Mouse (Mus musculus): ENCODE measurements around the gene 1700012B07Rik. TPM values are rescaled to one million over a fixed set of nuclear protein-coding genes. Genes with fewer than 3 reads are reported as not detected.
A peak's percentile ranks its signal among the peaks of the same experiment; 100 is the strongest.

Gene 1700012B07Rik
- not detected in 2 replicates for polyA plus RNA-seq (2015; fragmentation: Nextera tagmentation; extraction: Ambion mirVana)

DNA sequence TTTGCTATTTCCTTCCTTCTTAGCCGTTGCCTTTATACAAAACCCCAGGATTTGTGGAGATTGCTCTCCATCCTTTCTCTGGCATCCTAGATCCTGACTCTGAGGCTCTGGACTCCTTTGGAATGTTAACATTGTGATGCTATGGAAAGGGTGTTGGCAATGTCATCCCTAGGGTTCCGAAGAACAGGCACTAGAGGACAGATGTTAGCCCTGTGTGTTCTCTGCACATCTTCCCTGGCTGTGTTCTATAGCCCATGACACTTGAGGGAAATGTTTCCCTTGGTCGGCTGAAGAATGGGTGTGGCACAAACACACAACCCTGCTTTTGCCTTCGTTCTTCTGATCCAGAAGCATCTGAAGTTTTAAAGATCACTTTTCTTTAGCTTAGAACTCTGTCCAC, at the start of gene 1700012B07Rik:
Gene 1700012B07Rik (minus strand): TSS at position 101 of the 400 bp plus-strand sequence.
- Histone ChIP-seq H3K36me3 (ENCODE audit: control insufficient read depth, insufficient read depth, low read length) (no peaks in the 10 kb centered on the region), H3K9me3 (ENCODE audit: control insufficient read depth, low read length) (no peaks in the 10 kb centered on the region), H3K4me3 (ENCODE audit: low read depth, low read length) (no peak within 1 kb of the TSS), H3K27ac (replicated peaks) (no peak within 1 kb of the TSS), H3K27me3 (ENCODE audit: control insufficient read depth, insufficient read depth, low read length) (no peaks in the 10 kb centered on the region), H3K9ac (ENCODE audit: low read length) (no peak within 1 kb of the TSS), H3K4me2 (replicated peaks; ENCODE audit: low read depth) (no peak within 1 kb of the TSS), H3K4me1 (replicated peaks; ENCODE audit: control insufficient read depth, insufficient read depth) (no peaks in the 10 kb centered on the region)
- TF ChIP-seq EP300 (optimal IDR thresholded peaks at IDR 0.05) (no peak), CTCF (IDR thresholded peaks at IDR 0.05; ENCODE audit: low read depth) (no peak)
- DNase-seq (ENCODE audit: low spot score) = no peak
- WGBS = 70% methylated on average over 4 of the region's 4 CpGs
- ATAC-seq (ENCODE audit: low FRiP score, low TSS enrichment) = no peak

- 43% methylated on average over 9 of the region's 9 CpGs for WGBS
- peak; percentile 58; the same call in 1 of the 2 replicates for ATAC-seq (ENCODE audit: low FRiP score, low TSS enrichment)
These were observed 48.9 kb upstream of the 1700012B07Rik start for GRCm38 (mm10) chr11:109876767-109877166.

DNA sequence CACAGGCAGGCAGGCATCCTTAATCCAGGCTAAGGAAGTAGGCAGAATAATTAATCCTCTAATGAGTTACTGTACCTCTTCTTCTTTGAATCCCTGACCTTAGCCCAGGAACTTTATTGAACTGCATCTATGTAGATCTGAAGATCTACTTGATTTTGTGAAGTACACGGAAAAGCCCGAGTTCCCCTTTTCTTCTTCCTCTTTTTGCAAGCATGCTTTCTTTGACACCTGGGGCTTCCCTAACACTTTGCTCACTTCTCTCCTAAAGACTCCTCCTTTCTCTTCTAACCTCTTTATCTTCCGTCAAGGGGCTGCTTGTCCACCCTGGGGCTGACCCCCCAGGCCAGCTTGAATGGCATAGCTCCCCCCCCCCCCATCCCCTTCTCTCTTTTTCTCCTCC, 48.0 kb upstream of the 1700012B07Rik start:
- H3K9me3 ChIP-seq (ENCODE audit: control insufficient read depth, low read length) = no peaks in the 10 kb centered on the region
- no peak overlapping the region for H3K4me3 ChIP-seq (ENCODE audit: low read depth, low read length)
- ATAC-seq (ENCODE audit: low FRiP score, low TSS enrichment) (no peak), DNase-seq (ENCODE audit: low spot score) (no peak)
- no peak overlapping the region for H3K27ac ChIP-seq (replicated peaks)
- no peak overlapping the region for H3K9ac ChIP-seq (ENCODE audit: low read length)
- no peaks in the 10 kb centered on the region for H3K4me1 ChIP-seq (replicated peaks; ENCODE audit: control insufficient read depth, insufficient read depth)
- TF ChIP-seq EP300 (optimal IDR thresholded peaks at IDR 0.05) (no peak), CTCF (IDR thresholded peaks at IDR 0.05; ENCODE audit: low read depth) (no peak)
- H3K36me3 ChIP-seq (ENCODE audit: control insufficient read depth, insufficient read depth, low read length) = no peaks in the 10 kb centered on the region
- WGBS = 83% methylated on average over 3 of the region's 3 CpGs
- no peaks in the 10 kb centered on the region for H3K27me3 ChIP-seq (ENCODE audit: control insufficient read depth, insufficient read depth, low read length)
- no peak overlapping the region for H3K4me2 ChIP-seq (replicated peaks; ENCODE audit: low read depth)

More at GRCm38 (mm10) chr11:109876767-109877166, 48.9 kb upstream of the 1700012B07Rik start:
- H3K9me3 ChIP-seq (ENCODE audit: control insufficient read depth, low read length) = no peaks in the 10 kb centered on the region
- H3K4me2 ChIP-seq (replicated peaks; ENCODE audit: low read depth) = no peak overlapping the region; the same call in 1 of the 2 replicates
- H3K36me3 ChIP-seq (ENCODE audit: control insufficient read depth, insufficient read depth, low read length) = no peaks in the 10 kb centered on the region
- no peaks in the 10 kb centered on the region for H3K4me1 ChIP-seq (replicated peaks; ENCODE audit: control insufficient read depth, insufficient read depth)
- no peak overlapping the region for H3K4me3 ChIP-seq (ENCODE audit: low read depth, low read length)
- TF ChIP-seq CTCF (IDR thresholded peaks at IDR 0.05; ENCODE audit: low read depth) (no peak), EP300 (optimal IDR thresholded peaks at IDR 0.05) (no peak)
- DNase-seq (ENCODE audit: low spot score) = no peak
- H3K27ac ChIP-seq (replicated peaks) = peak overlapping the region; percentile 35; the same call in 1 of the 2 replicates
- no peak overlapping the region for H3K9ac ChIP-seq (ENCODE audit: low read length)
- H3K27me3 ChIP-seq (ENCODE audit: control insufficient read depth, insufficient read depth, low read length) = no peaks in the 10 kb centered on the region

DNA sequence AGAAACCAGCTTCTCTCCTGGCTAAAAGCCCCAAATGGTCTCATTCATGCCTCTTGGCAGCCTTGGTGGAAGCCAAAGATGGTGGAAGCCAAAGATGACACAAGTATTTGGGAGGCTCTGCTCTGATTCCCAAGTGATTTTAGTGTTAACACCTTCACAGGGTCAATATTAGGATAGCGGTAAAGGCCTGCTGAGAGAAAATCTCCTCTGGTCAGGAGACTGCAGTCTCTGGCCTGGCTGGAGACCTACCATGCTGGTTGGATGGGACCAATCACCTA, 47.6 kb upstream of the 1700012B07Rik start:
- no peak overlapping the region for H3K27ac ChIP-seq (replicated peaks)
- no peak overlapping the region for H3K4me2 ChIP-seq (replicated peaks; ENCODE audit: low read depth)
- H3K27me3 ChIP-seq (ENCODE audit: control insufficient read depth, insufficient read depth, low read length) = no peaks in the 10 kb centered on the region
- ATAC-seq (ENCODE audit: low FRiP score, low TSS enrichment) (no peak), DNase-seq (ENCODE audit: low spot score) (no peak)
- no peaks in the 10 kb centered on the region for H3K36me3 ChIP-seq (ENCODE audit: control insufficient read depth, insufficient read depth, low read length)
- no peak overlapping the region for H3K9ac ChIP-seq (ENCODE audit: low read length)
- no peaks in the 10 kb centered on the region for H3K9me3 ChIP-seq (ENCODE audit: control insufficient read depth, low read length)
- H3K4me3 ChIP-seq (ENCODE audit: low read depth, low read length) = no peak overlapping the region
- 95% methylated on average over 1 of the region's 1 CpGs for WGBS
- TF ChIP-seq EP300 (optimal IDR thresholded peaks at IDR 0.05) (no peak), CTCF (IDR thresholded peaks at IDR 0.05; ENCODE audit: low read depth) (no peak)
- no peaks in the 10 kb centered on the region for H3K4me1 ChIP-seq (replicated peaks; ENCODE audit: control insufficient read depth, insufficient read depth)

GRCm38 (mm10) chr11:109874651-109875524, 47.0 kb upstream of the 1700012B07Rik start:
- Histone ChIP-seq H3K4me1 (replicated peaks; ENCODE audit: control insufficient read depth, insufficient read depth) (no peaks in the 10 kb centered on the region), H3K36me3 (ENCODE audit: control insufficient read depth, insufficient read depth, low read length) (no peaks in the 10 kb centered on the region), H3K9me3 (ENCODE audit: control insufficient read depth, low read length) (no peaks in the 10 kb centered on the region), H3K27me3 (ENCODE audit: control insufficient read depth, insufficient read depth, low read length) (no peaks in the 10 kb centered on the region), H3K4me3 (ENCODE audit: low read depth, low read length) (no peak overlapping the region), H3K9ac (ENCODE audit: low read length) (no peak overlapping the region), H3K27ac (replicated peaks) (0 out of 2 replicates have a peak overlapping the region, but pooled peaks have one; percentile 45), H3K4me2 (replicated peaks; ENCODE audit: low read depth) (no peak overlapping the region)
- TF ChIP-seq EP300 (optimal IDR thresholded peaks at IDR 0.05) (no peak), CTCF (IDR thresholded peaks at IDR 0.05; ENCODE audit: low read depth) (no peak)
- 90% methylated on average over 11 of the region's 11 CpGs for WGBS
- DNase-seq (ENCODE audit: low spot score) (no peak), ATAC-seq (ENCODE audit: low FRiP score, low TSS enrichment) (no peak)
